Mouse (Mus musculus) liver, embryonic 11.5 days (tissue): ENCODE data around the gene A530016L24Rik. TPM values are rescaled to one million over a fixed set of nuclear protein-coding genes. Genes with fewer than 3 reads are reported as not detected.

Experiments used
- ATAC-seq: fragments of 200-750 bp; cut with Nextera tagmentation; replicated peaks from 2 replicates; pipeline ENCODE4 v1.8.0; 2017; ENCODE audit warnings: moderate number of reproducible peaks, mild to moderate bottlenecking, moderate TSS enrichment, moderate library complexity; ENCODE audit not compliant: low FRiP score
- DNase-seq: peaks from one replicate; pipeline ENCODE4 v3.0.0-alpha.2; 2017; ENCODE audit warnings: low spot score
- H3K27ac ChIP-seq: fragments of 300-500 bp; sonication (generic); 2 replicates; pipeline ENCODE4 v1.5.1; 2014; ENCODE audit warnings: mild to moderate bottlenecking, low read depth, low read length, control low read depth
- H3K27me3 ChIP-seq: fragments of 300-500 bp; sonication (generic); replicated peaks from 2 replicates; pipeline ENCODE4 v1.6.1; 2014; ENCODE audit warnings: low read length, mixed read lengths; ENCODE audit not compliant: control insufficient read depth, insufficient read depth
- H3K36me3 ChIP-seq: fragments of 300-500 bp; sonication (generic); 2 replicates; pipeline ENCODE4 v1.6.1; 2014; ENCODE audit warnings: mild to moderate bottlenecking, low read length, moderate library complexity, mixed read lengths; ENCODE audit not compliant: control insufficient read depth, insufficient read depth
- H3K4me1 ChIP-seq: fragments of 300-500 bp; sonication (generic); replicated peaks from 2 replicates; pipeline ENCODE4 v1.6.1; 2014; ENCODE audit warnings: low read length, mixed read lengths; ENCODE audit not compliant: control insufficient read depth, insufficient read depth
- H3K4me2 ChIP-seq: fragments of 300-500 bp; sonication (generic); 2 replicates; pipeline ENCODE4 v1.6.1; 2014; ENCODE audit warnings: mild to moderate bottlenecking, control low read depth, moderate library complexity
- H3K4me3 ChIP-seq: fragments of 300-500 bp; sonication (generic); 2 replicates; pipeline ENCODE4 v1.5.1; 2014; ENCODE audit warnings: low read depth, low read length, control low read depth
- H3K9ac ChIP-seq: fragments of 300-500 bp; sonication (generic); 2 replicates; pipeline ENCODE4 v1.6.1; 2014; ENCODE audit warnings: low read depth, low read length, control low read depth
- H3K9me3 ChIP-seq: fragments of 300-500 bp; sonication (generic); 2 replicates; pipeline ENCODE4 v1.6.1; 2016; ENCODE audit warnings: low read length, inconsistent platforms, mixed read lengths; ENCODE audit not compliant: control insufficient read depth
- WGBS: fragments of 180-500 bp; shearing (Covaris S2); extraction: QIAGEN DNeasy Blood & Tissue Kit; methylation state at CpG from one replicate; pipeline ENCODE4 v1.1.7; 2014; 5-methylcytosine and 5-hydroxymethylcytosine counted together
- polyA plus RNA-seq: library from polyadenylated mRNA; unstranded; fragments of >200 nt; fragmentation: Nextera tagmentation; extraction: Ambion mirVana; gene quantifications from 2 replicates; pipeline ENCODE4 v1.2.1, GENCODE M21; 2014

The A530016L24Rik gene
- polyA plus RNA-seq, 1 experiment from 2014 or later = 0.11 TPM

- 83% methylated on average over 7 of the region's 7 CpGs for WGBS
- no peaks in the 10 kb centered on the region for H3K36me3 ChIP-seq
- no peak overlapping the region for H3K27ac ChIP-seq
- DNase-seq (no peak), ATAC-seq (no peak)
- H3K9ac ChIP-seq = no peak overlapping the region
- no peak overlapping the region for H3K4me3 ChIP-seq
- no peak overlapping the region for H3K4me2 ChIP-seq
- no peaks in the 10 kb centered on the region for H3K4me1 ChIP-seq
- no peaks in the 10 kb centered on the region for H3K27me3 ChIP-seq
- no peaks in the 10 kb centered on the region for H3K9me3 ChIP-seq
Measured at GRCm38 (mm10) chr12:112539466-112539965, 50.3 kb downstream of the A530016L24Rik start.

- Histone ChIP-seq H3K36me3 (no peaks in the 10 kb centered on the region), H3K27me3 (no peaks in the 10 kb centered on the region), H3K4me2 (no peak overlapping the region), H3K9me3 (no peaks in the 10 kb centered on the region), H3K4me1 (no peaks in the 10 kb centered on the region), H3K9ac (no peak overlapping the region), H3K4me3 (no peak overlapping the region), H3K27ac (no peak overlapping the region)
- WGBS = 92% methylated on average over 12 of the region's 12 CpGs
- ATAC-seq = no peak
- no peak for DNase-seq
Measured at GRCm38 (mm10) chr12:112540321-112540720, 51.1 kb downstream of the A530016L24Rik start.

- Histone ChIP-seq H3K36me3 (no peaks in the 10 kb centered on the region), H3K27ac (no peak overlapping the region), H3K4me3 (no peak overlapping the region), H3K4me2 (no peak overlapping the region), H3K27me3 (no peaks in the 10 kb centered on the region), H3K9me3 (no peaks in the 10 kb centered on the region), H3K9ac (no peak overlapping the region), H3K4me1 (no peaks in the 10 kb centered on the region)
- 75% methylated on average over 8 of the region's 8 CpGs for WGBS
- DNase-seq (no peak), ATAC-seq (no peak)
Measured at GRCm38 (mm10) chr12:112541483-112542091, 52.3 kb downstream of the A530016L24Rik start.

GRCm38 (mm10) chr12:112542257-112542919, 53.1 kb downstream of the A530016L24Rik start:
- peak; percentile 32; the same call in 1 of the 2 replicates for ATAC-seq
- Histone ChIP-seq H3K27ac (no peak overlapping the region), H3K4me3 (no peak overlapping the region), H3K9me3 (no peaks in the 10 kb centered on the region), H3K4me1 (no peaks in the 10 kb centered on the region), H3K36me3 (no peaks in the 10 kb centered on the region), H3K27me3 (no peaks in the 10 kb centered on the region), H3K4me2 (no peak overlapping the region), H3K9ac (no peak overlapping the region)
- DNase-seq = no peak
- WGBS = 64% methylated on average over 13 of the region's 13 CpGs

GRCm38 (mm10) chr12:112542920-112543300, 53.7 kb downstream of the A530016L24Rik start:
- Histone ChIP-seq H3K4me3 (no peak overlapping the region), H3K4me2 (no peak overlapping the region), H3K4me1 (no peaks in the 10 kb centered on the region), H3K27ac (no peak overlapping the region), H3K36me3 (no peaks in the 10 kb centered on the region), H3K9ac (no peak overlapping the region), H3K9me3 (no peaks in the 10 kb centered on the region), H3K27me3 (no peaks in the 10 kb centered on the region)
- peak; percentile 58 for ATAC-seq
- DNase-seq = peak; percentile 87
- 7% methylated on average over 11 of the region's 11 CpGs for WGBS

- Histone ChIP-seq H3K27ac (no peak overlapping the region), H3K27me3 (no peaks in the 10 kb centered on the region), H3K4me1 (no peaks in the 10 kb centered on the region), H3K4me3 (no peak overlapping the region), H3K36me3 (no peaks in the 10 kb centered on the region), H3K9ac (no peak overlapping the region), H3K9me3 (no peaks in the 10 kb centered on the region), H3K4me2 (no peak overlapping the region)
- no peak for DNase-seq
- ATAC-seq = 0 out of 2 replicates have a peak, but pooled peaks have one; percentile 29
- WGBS = 61% methylated on average over 9 of the region's 9 CpGs
Measured at GRCm38 (mm10) chr12:112543941-112544340, 54.7 kb downstream of the A530016L24Rik start.

GRCm38 (mm10) chr12:112544946-112545701, 55.9 kb downstream of the A530016L24Rik start:
- no peak for ATAC-seq
- no peaks in the 10 kb centered on the region for H3K27me3 ChIP-seq
- H3K4me2 ChIP-seq = no peak overlapping the region
- no peaks in the 10 kb centered on the region for H3K36me3 ChIP-seq
- H3K9me3 ChIP-seq = no peaks in the 10 kb centered on the region
- 47% methylated on average over 12 of the region's 12 CpGs for WGBS
- no peak for DNase-seq
- no peak overlapping the region for H3K4me3 ChIP-seq
- no peak overlapping the region for H3K9ac ChIP-seq
- no peaks in the 10 kb centered on the region for H3K4me1 ChIP-seq
- H3K27ac ChIP-seq = no peak overlapping the region

GRCm38 (mm10) chr12:112546110-112546509, 56.9 kb downstream of the A530016L24Rik start:
- DNase-seq = no peak
- H3K9ac ChIP-seq = no peak overlapping the region
- H3K4me2 ChIP-seq = no peak overlapping the region
- WGBS = 88% methylated on average over 8 of the region's 8 CpGs
- no peak overlapping the region for H3K4me3 ChIP-seq
- H3K27me3 ChIP-seq = no peaks in the 10 kb centered on the region
- H3K4me1 ChIP-seq = no peaks in the 10 kb centered on the region
- H3K9me3 ChIP-seq = no peaks in the 10 kb centered on the region
- H3K36me3 ChIP-seq = no peaks in the 10 kb centered on the region
- no peak overlapping the region for H3K27ac ChIP-seq
- no peak for ATAC-seq
